Mouse (Mus musculus): ENCODE results near the gene Capn10.

- no peak for TF ChIP-seq CTCF (IDR thresholded peaks at IDR 0.05; ENCODE audit: borderline replicate concordance, control insufficient read depth, extremely low read depth, insufficient read depth, low read length, poor library complexity)
- TF ChIP-seq POLR2A (IDR thresholded peaks at IDR 0.05; ENCODE audit: control insufficient read depth, extremely low read depth, insufficient read depth, low read length, poor library complexity), result no peak
These were observed 2.3 kb downstream of the Capn10 start for GRCm38 (mm10) chr1:92936467-92936866.
